Mouse (Mus musculus) liver, embryonic 15.5 days (tissue): Measurements from ENCODE around the gene Slc9b1. TPM values are rescaled to one million over a fixed set of nuclear protein-coding genes. Genes with fewer than 3 reads are reported as not detected.
A peak's percentile ranks its signal among the peaks of the same experiment; 100 is the strongest.

Experiments used
- ATAC-seq: fragments of 200-750 bp; cut with Nextera tagmentation; 2 replicates; pipeline ENCODE4 v1.8.0; 2017; ENCODE audit warnings: moderate number of reproducible peaks, mild to moderate bottlenecking, moderate library complexity; ENCODE audit not compliant: insufficient read depth
- H3K27ac ChIP-seq: fragments of 300-500 bp; sonication (generic); replicated peaks from 2 replicates; pipeline ENCODE4 v1.5.1; 2015; ENCODE audit warnings: mild to moderate bottlenecking, inconsistent platforms
- H3K27me3 ChIP-seq: fragments of 300-500 bp; sonication (generic); 2 replicates; pipeline ENCODE4 v1.6.1; 2015; ENCODE audit warnings: mild to moderate bottlenecking, inconsistent platforms
- H3K36me3 ChIP-seq: fragments of 300-500 bp; sonication (generic); replicated peaks from 2 replicates; pipeline ENCODE4 v1.6.1; 2015; ENCODE audit warnings: moderate library complexity, mild to moderate bottlenecking, inconsistent platforms
- H3K4me1 ChIP-seq: fragments of 300-500 bp; sonication (generic); replicated peaks from 2 replicates; pipeline ENCODE4 v1.6.1; 2015; ENCODE audit warnings: inconsistent platforms
- H3K4me2 ChIP-seq: fragments of 300-500 bp; sonication (generic); 2 replicates; pipeline ENCODE4 v1.6.1; 2015; ENCODE audit warnings: moderate library complexity, mild to moderate bottlenecking, inconsistent platforms
- H3K4me3 ChIP-seq: fragments of 300-500 bp; sonication (generic); replicated peaks from 2 replicates; pipeline ENCODE4 v1.5.1; 2015; ENCODE audit warnings: mild to moderate bottlenecking, inconsistent platforms
- H3K9ac ChIP-seq: fragments of 300-500 bp; sonication (generic); 2 replicates; pipeline ENCODE4 v1.6.1; 2015; ENCODE audit warnings: moderate library complexity, mild to moderate bottlenecking, inconsistent platforms
- H3K9me3 ChIP-seq: fragments of 300-500 bp; sonication (generic); replicated peaks from 2 replicates; pipeline ENCODE4 v1.6.1; 2016; ENCODE audit warnings: inconsistent platforms
- WGBS: fragments of 180-500 bp; shearing (Covaris S2); methylation state at CpG from one replicate; pipeline ENCODE4 v1.1.7; 2015; ENCODE audit warnings: mixed read lengths; ENCODE audit not compliant: insufficient replicate concordance; 5-methylcytosine and 5-hydroxymethylcytosine counted together
- polyA plus RNA-seq: library from polyadenylated mRNA; unstranded; fragments of >200 nt; fragmentation: Nextera tagmentation; extraction: Ambion mirVana; gene quantifications from 2 replicates; pipeline ENCODE4 v1.2.1, GENCODE M21; 2015

The Slc9b1 gene
- polyA plus RNA-seq, 1 experiment from 2014 or later: not detected

- H3K27me3 ChIP-seq: no peaks in the 10 kb centered on the region
- H3K27ac ChIP-seq: no peak overlapping the region
- H3K9me3 ChIP-seq: no peaks in the 10 kb centered on the region
- peaks cover 21% of the 10 kb centered on the region for H3K4me1 ChIP-seq
- no peak overlapping the region for H3K4me2 ChIP-seq
- no peak overlapping the region for H3K4me3 ChIP-seq
- no peak for ATAC-seq
- WGBS: 74% methylated on average over 3 of the region's 3 CpGs
- no peak overlapping the region for H3K9ac ChIP-seq
- 0 out of 2 replicates have a peak, but pooled peaks cover 10% of the 10 kb centered on the region for H3K36me3 ChIP-seq
These were observed 69.4 kb downstream of the Slc9b1 start for GRCm38 (mm10) chr3:135417245-135417644.

GRCm38 (mm10) chr3:135417799-135418198, 70.0 kb downstream of the Slc9b1 start:
- no peak for ATAC-seq
- Histone ChIP-seq H3K27ac (no peak overlapping the region), H3K9ac (no peak overlapping the region), H3K4me3 (no peak overlapping the region), H3K27me3 (no peaks in the 10 kb centered on the region), H3K9me3 (no peaks in the 10 kb centered on the region), H3K36me3 (0 out of 2 replicates have a peak, but pooled peaks cover 10% of the 10 kb centered on the region), H3K4me2 (no peak overlapping the region), H3K4me1 (peaks cover 24% of the 10 kb centered on the region)
- WGBS: 23% methylated on average over 3 of the region's 3 CpGs

GRCm38 (mm10) chr3:135420542-135421309, 72.9 kb downstream of the Slc9b1 start:
- Histone ChIP-seq H3K4me1 (peaks cover 30% of the 10 kb centered on the region), H3K27ac (peak overlapping the region; percentile 43; the same call in 1 of the 2 replicates), H3K36me3 (0 out of 2 replicates have a peak, but pooled peaks cover 5% of the 10 kb centered on the region), H3K27me3 (no peaks in the 10 kb centered on the region), H3K4me3 (no peak overlapping the region), H3K4me2 (peak overlapping the region; percentile 86), H3K9ac (peak overlapping the region; percentile 23; the same call in 1 of the 2 replicates), H3K9me3 (no peaks in the 10 kb centered on the region)
- 57% methylated on average over 9 of the region's 9 CpGs for WGBS
- no peak for ATAC-seq

- no peaks in the 10 kb centered on the region for H3K27me3 ChIP-seq
- H3K36me3 ChIP-seq: peaks cover 4% of the 10 kb centered on the region; the same call in 1 of the 2 replicates
- peak overlapping the region; percentile 78; the same call in 1 of the 2 replicates for H3K4me3 ChIP-seq
- no peaks in the 10 kb centered on the region for H3K9me3 ChIP-seq
- H3K27ac ChIP-seq: peak overlapping the region; percentile 43; the same call in 1 of the 2 replicates
- 0 out of 2 replicates have a peak overlapping the region, but pooled peaks have one; percentile 23 for H3K9ac ChIP-seq
- ATAC-seq: no peak
- H3K4me1 ChIP-seq: peaks cover 31% of the 10 kb centered on the region
- H3K4me2 ChIP-seq: peak overlapping the region; percentile 86
These were observed 73.4 kb downstream of the Slc9b1 start for GRCm38 (mm10) chr3:135421310-135421594.

- Histone ChIP-seq H3K4me2 (peak overlapping the region; percentile 86), H3K36me3 (no peaks in the 10 kb centered on the region; the same call in 1 of the 2 replicates), H3K4me1 (peaks cover 31% of the 10 kb centered on the region), H3K27me3 (no peaks in the 10 kb centered on the region), H3K27ac (peak overlapping the region; percentile 91), H3K9ac (peak overlapping the region; percentile 86), H3K9me3 (no peaks in the 10 kb centered on the region), H3K4me3 (peak overlapping the region; percentile 78)
- ATAC-seq: no peak
- 8% methylated on average over 8 of the region's 8 CpGs for WGBS
These were observed 74.5 kb downstream of the Slc9b1 start for GRCm38 (mm10) chr3:135422232-135422855.

GRCm38 (mm10) chr3:135422856-135423607, 75.2 kb downstream of the Slc9b1 start:
- 1% methylated on average over 101 of the region's 103 CpGs for WGBS
- Histone ChIP-seq H3K36me3 (no peaks in the 10 kb centered on the region; the same call in 1 of the 2 replicates), H3K4me3 (peak overlapping the region; percentile 78), H3K9me3 (no peaks in the 10 kb centered on the region), H3K9ac (peak overlapping the region; percentile 86), H3K27me3 (no peaks in the 10 kb centered on the region), H3K4me1 (peaks cover 31% of the 10 kb centered on the region), H3K4me2 (peak overlapping the region; percentile 86), H3K27ac (peak overlapping the region; percentile 91)
- peak; percentile 97 for ATAC-seq

GRCm38 (mm10) chr3:135423608-135424212, 75.9 kb downstream of the Slc9b1 start, which contains the start of gene Cisd2:
Gene Cisd2, minus strand, starts transcription at chr3:135423925.
- ATAC-seq: no peak

GRCm38 (mm10) chr3:135436901-135437616, 89.2 kb downstream of the Slc9b1 start:
- Histone ChIP-seq H3K4me1 (peaks cover 18% of the 10 kb centered on the region), H3K9me3 (no peaks in the 10 kb centered on the region), H3K4me3 (peak overlapping the region; percentile 87), H3K9ac (peak overlapping the region; percentile 97), H3K27me3 (no peaks in the 10 kb centered on the region), H3K36me3 (peaks cover 17% of the 10 kb centered on the region), H3K4me2 (peak overlapping the region; percentile 81), H3K27ac (peak overlapping the region; percentile 100)
- no peak for ATAC-seq
- 61% methylated on average over 14 of the region's 14 CpGs for WGBS

More at GRCm38 (mm10) chr3:135423608-135424212, 75.9 kb downstream of the Slc9b1 start, which contains the start of gene Cisd2:
- H3K4me1 ChIP-seq: peaks cover 31% of the 10 kb centered on the region
- H3K27me3 ChIP-seq: no peaks in the 10 kb centered on the region
- H3K9ac ChIP-seq: peak within 1 kb of the TSS; percentile 86
- no peaks in the 10 kb centered on the region for H3K9me3 ChIP-seq
- no peaks in the 10 kb centered on the region; the same call in 1 of the 2 replicates for H3K36me3 ChIP-seq
- peak within 1 kb of the TSS; percentile 86 for H3K4me2 ChIP-seq
- peak within 1 kb of the TSS; percentile 78 for H3K4me3 ChIP-seq
- H3K27ac ChIP-seq: peak within 1 kb of the TSS; percentile 91
- 1% methylated on average over 8 of the region's 8 CpGs for WGBS

- H3K9ac ChIP-seq: peak within 1 kb of the TSS; percentile 97
- H3K4me3 ChIP-seq: peak within 1 kb of the TSS; percentile 87
- peak; percentile 78 for ATAC-seq
- WGBS: under 1% methylated on average over 56 of the region's 56 CpGs
- H3K27me3 ChIP-seq: no peaks in the 10 kb centered on the region
- peak within 1 kb of the TSS; percentile 100 for H3K27ac ChIP-seq
- peaks cover 23% of the 10 kb centered on the region for H3K4me1 ChIP-seq
- peak within 1 kb of the TSS; percentile 81 for H3K4me2 ChIP-seq
- no peaks in the 10 kb centered on the region for H3K9me3 ChIP-seq
- H3K36me3 ChIP-seq: peaks cover 18% of the 10 kb centered on the region
These were observed 90.1 kb downstream of the Slc9b1 start, which contains the start of gene Ube2d3 for GRCm38 (mm10) chr3:135437758-135438495. Gene Ube2d3, plus strand, starts transcription at chr3:135438149.
